Mouse (Mus musculus) gastrocnemius, adult 18-20 months (tissue): Measurements from ENCODE around the gene Slc7a7. TPM values are rescaled to one million over a fixed set of nuclear protein-coding genes. Genes with fewer than 3 reads are reported as not detected.

ENCODE experiments used
- DNase-seq: peaks from one replicate; pipeline ENCODE4 v3.0.0; 2021; ENCODE audit warnings: low spot score
- total RNA-seq, 2 experiments: library from RNA; stranded (reverse); gene quantifications; 2 replicates each; pipeline ENCODE4 v1.2.3; 2021

Slc7a7 gene
- total RNA-seq, 2 experiments from 2014 or later, result 0.52 to 0.73 TPM

- DNase-seq, result peak; percentile 61
Measured at GRCm38 (mm10) chr14:54412629-54413170, 4.9 kb downstream of the Slc7a7 start.

DNA sequence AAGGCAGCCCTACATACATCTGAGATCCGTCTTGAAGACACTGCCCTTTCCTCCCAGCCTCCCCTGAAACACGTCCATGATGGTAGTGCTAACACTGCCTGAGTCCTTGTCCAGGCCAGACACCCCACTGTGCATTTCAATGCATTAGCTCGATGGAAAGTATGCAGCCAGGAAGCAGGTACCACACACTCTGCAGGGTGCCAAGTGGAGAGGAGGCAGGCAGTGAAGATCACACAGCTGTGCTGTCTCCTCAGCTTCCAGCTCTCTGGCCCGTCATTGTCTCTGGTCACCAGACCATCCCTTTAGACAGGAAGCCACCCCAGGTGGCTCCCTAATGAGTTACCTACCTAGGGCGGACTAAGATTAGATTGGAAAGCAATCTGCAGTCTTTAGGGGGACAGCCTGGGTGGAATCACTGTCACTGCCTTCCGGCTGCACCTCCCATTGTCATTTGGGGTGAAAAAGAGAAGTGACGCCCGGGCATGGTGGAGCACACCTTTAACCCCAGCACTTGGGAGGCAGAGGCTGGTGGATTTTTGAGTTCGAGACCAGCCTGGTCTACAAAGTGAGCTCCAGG, 5.5 kb downstream of the Slc7a7 start:
- DNase-seq, result no peak

GRCm38 (mm10) chr14:54409980-54410810, 7.4 kb downstream of the Slc7a7 start:
- peak; percentile 21 for DNase-seq

DNA sequence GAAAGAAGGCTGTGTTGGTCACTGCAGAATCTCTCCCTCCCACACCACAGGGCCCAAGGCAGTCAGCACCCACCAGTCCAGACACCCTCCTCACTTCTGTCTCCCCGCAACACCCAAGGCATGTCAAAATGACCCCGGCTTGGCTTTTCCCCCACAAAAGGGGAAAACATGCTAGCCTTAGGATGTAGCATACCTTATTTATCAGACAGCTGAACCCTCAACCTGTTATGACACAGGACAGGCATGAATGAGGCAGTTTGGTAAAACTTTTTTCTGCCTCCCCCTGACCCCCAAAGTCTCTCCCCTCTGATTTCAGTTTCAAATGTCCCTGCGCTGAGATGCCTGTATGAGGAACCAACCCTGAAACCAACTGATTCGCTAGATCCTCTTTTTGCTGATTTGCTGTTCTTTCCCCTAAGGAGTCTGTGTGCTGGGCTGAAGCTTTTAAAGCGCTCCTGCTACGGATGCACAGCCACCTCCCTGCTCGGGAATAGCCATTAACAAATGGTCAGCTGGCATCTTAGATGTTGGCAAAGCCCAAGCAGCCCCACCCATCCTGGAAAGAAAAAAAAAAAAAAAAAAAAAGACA, 8.4 kb downstream of the Slc7a7 start:
- no peak for DNase-seq

GRCm38 (mm10) chr14:54408336-54409056, 9.1 kb downstream of the Slc7a7 start:
- DNase-seq, result no peak

- DNase-seq, result no peak
Measured at GRCm38 (mm10) chr14:54401723-54402122, 15.9 kb downstream of the Slc7a7 start.

- DNase-seq, result no peak
Measured at GRCm38 (mm10) chr14:54398921-54399382, 18.6 kb downstream of the Slc7a7 start.

DNA sequence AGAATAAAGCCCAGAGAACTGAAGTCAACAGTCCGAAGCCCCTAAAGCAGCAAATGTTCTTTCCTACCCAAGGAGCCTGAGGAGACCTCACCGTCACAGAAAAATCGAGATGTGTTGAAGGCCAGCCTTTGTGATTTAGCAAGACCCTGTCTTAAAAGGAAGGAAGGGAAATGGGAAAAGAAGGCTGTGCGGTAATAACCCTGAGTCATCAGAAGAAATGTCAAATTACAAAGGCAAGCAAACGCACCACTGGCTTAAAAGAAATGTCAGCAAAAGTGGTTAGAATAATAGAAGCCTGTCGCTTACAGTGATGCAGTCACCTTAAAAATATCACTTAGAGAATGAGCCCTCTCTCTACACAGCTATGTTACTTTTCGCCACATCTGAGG, 19.1 kb downstream of the Slc7a7 start:
- DNase-seq, result no peak

DNA sequence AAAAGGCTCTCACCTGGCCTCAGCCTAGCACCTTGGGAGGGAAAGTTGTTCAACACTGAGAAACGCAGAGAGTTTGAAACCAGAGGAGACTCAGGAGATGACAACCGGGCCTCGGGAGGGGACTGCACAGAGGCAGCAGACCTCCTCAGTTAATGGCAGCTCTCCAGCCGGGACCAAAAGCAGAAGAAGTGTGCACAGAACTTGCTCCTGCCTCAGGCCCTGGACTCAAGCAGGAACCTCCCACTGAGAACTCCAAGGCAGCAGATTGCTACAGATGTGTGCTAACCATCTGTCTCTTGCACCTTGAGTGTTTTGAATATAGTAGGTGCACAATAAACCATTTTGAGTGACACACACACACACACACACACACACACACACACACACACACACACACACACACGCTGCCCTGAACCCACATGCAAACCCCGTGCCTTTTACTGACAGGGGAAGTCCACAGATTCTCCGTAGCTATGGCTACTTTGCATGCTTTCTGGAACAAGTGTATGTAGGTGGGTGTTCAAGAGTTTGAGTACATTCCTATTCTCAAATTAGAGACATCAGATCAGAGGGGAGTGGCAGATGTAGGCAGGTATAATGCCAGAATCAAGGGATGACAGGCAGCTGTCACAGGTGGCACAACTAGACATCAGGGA, 19.6 kb downstream of the Slc7a7 start:
- no peak for DNase-seq

- no peak for DNase-seq
Measured at GRCm38 (mm10) chr14:54396685-54397084, 20.9 kb downstream of the Slc7a7 start.

DNA sequence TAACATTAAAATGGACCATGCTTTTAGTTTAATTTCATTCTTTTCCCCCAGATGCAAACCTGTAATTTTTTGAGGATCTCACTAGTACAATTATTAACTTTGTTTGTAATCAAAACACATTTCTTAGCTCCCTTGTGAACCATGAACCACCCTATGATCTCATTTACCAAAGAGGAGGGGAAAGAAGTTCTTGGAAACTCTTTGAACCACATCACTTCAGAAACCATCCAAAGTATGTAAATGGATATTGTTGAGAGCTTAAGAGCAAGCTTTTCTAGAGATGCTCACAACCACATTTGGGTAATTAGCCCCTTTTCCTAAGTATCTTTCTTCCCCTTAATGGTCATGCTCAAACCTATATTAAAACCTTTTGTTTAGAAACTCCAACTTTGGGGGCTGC, 23.3 kb downstream of the Slc7a7 start:
- no peak for DNase-seq

DNA sequence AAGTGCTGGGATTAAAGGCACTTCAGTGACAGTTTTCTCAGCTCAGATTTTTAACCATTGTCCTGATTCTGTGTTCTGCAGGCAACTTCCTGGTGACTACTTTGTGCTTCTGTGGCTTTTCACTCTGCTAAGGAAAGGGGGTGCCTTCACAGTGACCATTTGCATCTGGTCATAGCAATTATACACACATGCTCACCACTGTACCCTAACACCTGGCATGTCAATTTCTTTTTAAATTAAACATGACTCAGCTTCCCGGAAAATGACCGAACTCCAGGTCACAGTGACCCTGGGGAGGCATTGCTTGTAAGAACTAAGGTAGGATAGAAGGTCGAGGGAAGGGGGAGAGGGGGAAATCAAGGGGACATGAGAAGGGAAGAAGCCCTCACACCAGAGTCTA, 23.8 kb downstream of the Slc7a7 start:
- no peak for DNase-seq

- no peak for DNase-seq
Measured at GRCm38 (mm10) chr14:54390843-54391242, 26.7 kb downstream of the Slc7a7 start.

GRCm38 (mm10) chr14:54387546-54387945, 30.0 kb downstream of the Slc7a7 start:
- DNase-seq, result no peak

- no peak for DNase-seq
Measured at GRCm38 (mm10) chr14:54385968-54386618, 31.5 kb downstream of the Slc7a7 start.

DNA sequence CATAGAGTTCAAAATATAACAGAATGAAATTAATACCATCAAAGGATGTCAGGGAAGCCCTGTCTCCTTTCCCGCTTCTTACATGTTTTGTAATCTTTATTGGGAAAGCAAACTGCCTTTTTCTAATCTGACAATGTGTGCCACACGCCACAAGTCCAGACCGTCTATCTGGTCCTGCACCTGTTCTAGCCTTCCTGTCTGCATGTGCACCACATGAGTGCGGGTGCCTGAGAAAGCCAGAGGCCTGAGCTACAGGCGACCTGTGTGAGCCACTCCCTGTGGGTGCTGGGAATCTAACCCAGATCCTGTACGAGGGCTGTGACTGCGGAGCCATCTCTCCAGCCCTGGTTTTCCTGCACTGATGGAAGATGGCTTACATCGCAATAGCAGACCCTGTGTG, 33.2 kb downstream of the Slc7a7 start:
- DNase-seq, result no peak

- no peak for DNase-seq
Measured at GRCm38 (mm10) chr14:54383355-54383771, 34.2 kb downstream of the Slc7a7 start.

GRCm38 (mm10) chr14:54382641-54383040, 34.9 kb downstream of the Slc7a7 start:
- DNase-seq, result no peak

DNA sequence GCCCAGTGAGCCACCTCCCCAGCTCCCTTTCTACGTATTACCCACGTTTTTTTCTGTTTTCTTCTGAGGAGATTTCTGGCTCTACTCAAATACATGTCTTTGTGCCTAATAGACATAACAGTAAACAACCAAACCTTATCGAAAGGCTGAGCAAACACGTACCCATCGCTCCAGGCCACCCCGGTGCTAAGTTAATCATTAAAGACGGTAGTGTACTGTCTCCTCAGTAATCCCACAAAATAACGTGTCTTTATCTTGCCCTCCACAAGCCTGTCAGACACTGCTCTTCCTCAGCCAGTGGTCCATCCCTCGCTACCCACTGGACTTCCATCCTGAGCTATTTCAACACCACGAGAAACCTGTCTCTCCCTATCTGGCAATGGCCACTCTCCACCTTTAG, 35.8 kb downstream of the Slc7a7 start:
- DNase-seq, result no peak

- DNase-seq, result no peak
Measured at GRCm38 (mm10) chr14:54380616-54381015, 37.0 kb downstream of the Slc7a7 start.

GRCm38 (mm10) chr14:54379571-54379970, 38.0 kb downstream of the Slc7a7 start:
- DNase-seq, result no peak
